Mouse (Mus musculus) stomach, embryonic 15.5 days (tissue): ENCODE measurements around the gene Capn11. TPM values are rescaled to one million over a fixed set of nuclear protein-coding genes. Genes with fewer than 3 reads are reported as not detected.

Experiments
- ATAC-seq: fragments of 200-750 bp; cut with Nextera tagmentation; 2 replicates; pipeline ENCODE4 v1.8.0; 2017; ENCODE audit warnings: low read depth, moderate number of reproducible peaks, moderate TSS enrichment; ENCODE audit not compliant: insufficient read depth, low FRiP score
- H3K27ac ChIP-seq: fragments of 300-500 bp; sonication (generic); 2 replicates; pipeline ENCODE4 v1.5.1; 2015; ENCODE audit warnings: mild to moderate bottlenecking, inconsistent platforms
- H3K27me3 ChIP-seq: fragments of 300-500 bp; sonication (generic); replicated peaks from 2 replicates; pipeline ENCODE4 v1.6.1; 2015; ENCODE audit warnings: inconsistent platforms
- H3K36me3 ChIP-seq: fragments of 300-500 bp; sonication (generic); 2 replicates; pipeline ENCODE4 v1.6.1; 2015; ENCODE audit warnings: inconsistent platforms
- H3K4me1 ChIP-seq: fragments of 300-500 bp; sonication (generic); 2 replicates; pipeline ENCODE4 v1.6.1; 2015; ENCODE audit warnings: inconsistent platforms
- H3K4me2 ChIP-seq: fragments of 300-500 bp; sonication (generic); 2 replicates; pipeline ENCODE4 v1.6.1; 2015; ENCODE audit warnings: mild to moderate bottlenecking, inconsistent platforms
- H3K4me3 ChIP-seq: fragments of 300-500 bp; sonication (generic); replicated peaks from 2 replicates; pipeline ENCODE4 v1.5.1; 2015; ENCODE audit warnings: inconsistent platforms
- H3K9ac ChIP-seq: fragments of 300-500 bp; sonication (generic); 2 replicates; pipeline ENCODE4 v1.6.1; 2015; ENCODE audit warnings: inconsistent platforms
- H3K9me3 ChIP-seq: fragments of 300-500 bp; sonication (generic); 2 replicates; pipeline ENCODE4 v1.6.1; 2016; ENCODE audit warnings: inconsistent platforms
- WGBS: fragments of 180-500 bp; shearing (Covaris S2); methylation state at CpG from one replicate; pipeline ENCODE4 v1.1.7; 2015; 5-methylcytosine and 5-hydroxymethylcytosine counted together
- polyA plus RNA-seq: library from polyadenylated mRNA; unstranded; fragments of >200 nt; fragmentation: Nextera tagmentation; extraction: Ambion mirVana; gene quantifications from 2 replicates; pipeline ENCODE4 v1.2.1, GENCODE M21; 2015

Gene Capn11
- polyA plus RNA-seq, 1 experiment from 2014 or later = 0.26 TPM

DNA sequence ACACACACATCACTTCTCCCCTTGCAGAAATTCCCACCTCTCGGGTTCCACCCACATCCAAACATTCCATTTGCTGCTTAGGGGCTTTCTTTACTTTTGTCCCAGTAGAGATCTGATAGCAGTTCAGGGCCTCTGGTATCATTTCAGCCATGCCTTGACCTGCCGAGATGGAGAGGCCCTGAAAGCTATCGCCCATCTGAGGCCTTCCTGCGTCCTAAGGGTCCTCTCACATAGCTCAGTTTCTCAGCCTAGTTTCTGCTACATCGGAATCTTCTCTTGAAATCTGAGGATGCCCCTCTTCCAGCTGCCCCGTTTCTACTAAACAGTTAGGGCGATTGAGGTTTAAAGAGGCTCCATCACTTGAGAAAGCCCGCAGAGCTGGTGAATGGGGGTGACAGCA, 64.9 kb downstream of the Capn11 start:
- H3K27me3 ChIP-seq = no peaks in the 10 kb centered on the region
- H3K9me3 ChIP-seq = no peaks in the 10 kb centered on the region
- H3K27ac ChIP-seq = no peak overlapping the region
- WGBS = 42% methylated on average over 8 of the region's 8 CpGs
- H3K36me3 ChIP-seq = peaks cover 2% of the 10 kb centered on the region; the same call in 1 of the 2 replicates
- H3K9ac ChIP-seq = no peak overlapping the region
- peak overlapping the region; percentile 62 for H3K4me3 ChIP-seq
- H3K4me2 ChIP-seq = peak overlapping the region; percentile 100
- H3K4me1 ChIP-seq = peaks cover 59% of the 10 kb centered on the region
- ATAC-seq = no peak

DNA sequence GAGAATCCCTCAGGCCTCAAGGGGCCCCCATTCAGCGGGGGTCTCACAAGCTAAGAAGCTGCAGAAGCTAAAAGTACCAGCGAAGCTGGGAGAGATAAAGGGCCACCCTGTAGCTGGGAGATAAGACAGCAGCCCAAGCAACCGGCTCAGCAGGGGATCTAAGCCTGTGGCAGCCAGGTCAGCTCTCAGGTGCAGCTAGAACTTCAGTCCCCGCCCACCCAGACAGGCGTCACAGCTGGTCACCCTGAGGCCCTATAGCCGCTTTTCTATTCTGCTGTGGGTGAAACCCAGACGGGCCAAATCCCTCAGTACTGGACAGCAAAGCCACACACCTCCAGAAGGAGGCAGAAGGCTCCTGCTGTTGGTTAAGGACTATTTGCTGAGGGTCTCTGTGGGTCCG, 65.6 kb downstream of the Capn11 start:
- Histone ChIP-seq H3K27ac (no peak overlapping the region), H3K36me3 (peaks cover 6% of the 10 kb centered on the region; the same call in 1 of the 2 replicates), H3K27me3 (no peaks in the 10 kb centered on the region), H3K9me3 (no peaks in the 10 kb centered on the region), H3K4me1 (peaks cover 57% of the 10 kb centered on the region), H3K4me3 (0 out of 2 replicates have a peak overlapping the region, but pooled peaks have one; percentile 62), H3K9ac (no peak overlapping the region), H3K4me2 (peak overlapping the region; percentile 100)
- peak; percentile 54; the same call in 1 of the 2 replicates for ATAC-seq
- WGBS = 33% methylated on average over 8 of the region's 8 CpGs

DNA sequence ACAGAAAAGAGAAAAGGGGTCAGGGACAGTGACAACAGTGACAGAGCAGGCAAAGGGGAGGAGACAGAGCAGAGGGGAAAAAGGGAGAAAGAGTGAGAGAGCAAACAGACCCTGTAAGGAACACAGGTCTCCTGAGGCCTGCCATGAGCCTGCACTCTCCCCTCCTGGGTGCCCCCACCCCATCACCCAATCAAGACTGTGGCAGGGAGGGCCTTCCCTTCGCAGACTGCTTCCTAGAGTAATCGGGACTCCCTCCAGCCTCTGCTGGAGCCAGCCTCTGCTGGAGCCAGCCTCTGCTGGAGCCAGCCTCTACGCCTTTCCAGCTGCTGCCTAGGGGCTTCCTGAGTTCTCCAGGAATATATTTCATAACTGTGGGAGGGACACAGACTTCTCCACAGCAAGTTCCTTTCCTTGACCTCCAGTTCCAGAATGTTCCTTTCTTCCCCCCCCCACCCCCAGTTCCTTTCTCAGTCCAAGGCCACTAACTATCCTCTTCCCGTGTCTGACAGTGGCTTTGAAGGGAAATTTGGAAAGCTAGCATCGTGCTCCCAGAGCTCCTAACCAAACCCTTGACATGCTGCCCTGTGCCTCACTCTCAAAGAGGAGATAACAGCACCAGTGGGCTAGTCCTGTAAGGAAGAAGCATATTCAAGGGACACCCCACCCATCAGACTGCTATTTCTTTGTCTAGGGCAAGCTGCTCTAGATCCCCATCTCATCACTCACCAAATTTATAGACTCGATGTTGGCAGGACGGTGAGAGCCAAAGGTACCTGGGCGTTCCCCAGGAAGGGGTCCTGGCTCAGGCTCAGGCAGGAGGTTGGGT, 66.3 kb downstream of the Capn11 start:
- peaks cover 6% of the 10 kb centered on the region; the same call in 1 of the 2 replicates for H3K36me3 ChIP-seq
- ATAC-seq = no peak
- H3K27me3 ChIP-seq = no peaks in the 10 kb centered on the region
- WGBS = 42% methylated on average over 8 of the region's 8 CpGs
- H3K9ac ChIP-seq = no peak overlapping the region
- peak overlapping the region; percentile 31; the same call in 1 of the 2 replicates for H3K27ac ChIP-seq
- H3K4me2 ChIP-seq = peak overlapping the region; percentile 100
- no peaks in the 10 kb centered on the region for H3K9me3 ChIP-seq
- H3K4me1 ChIP-seq = peaks cover 57% of the 10 kb centered on the region
- H3K4me3 ChIP-seq = 0 out of 2 replicates have a peak overlapping the region, but pooled peaks have one; percentile 3

DNA sequence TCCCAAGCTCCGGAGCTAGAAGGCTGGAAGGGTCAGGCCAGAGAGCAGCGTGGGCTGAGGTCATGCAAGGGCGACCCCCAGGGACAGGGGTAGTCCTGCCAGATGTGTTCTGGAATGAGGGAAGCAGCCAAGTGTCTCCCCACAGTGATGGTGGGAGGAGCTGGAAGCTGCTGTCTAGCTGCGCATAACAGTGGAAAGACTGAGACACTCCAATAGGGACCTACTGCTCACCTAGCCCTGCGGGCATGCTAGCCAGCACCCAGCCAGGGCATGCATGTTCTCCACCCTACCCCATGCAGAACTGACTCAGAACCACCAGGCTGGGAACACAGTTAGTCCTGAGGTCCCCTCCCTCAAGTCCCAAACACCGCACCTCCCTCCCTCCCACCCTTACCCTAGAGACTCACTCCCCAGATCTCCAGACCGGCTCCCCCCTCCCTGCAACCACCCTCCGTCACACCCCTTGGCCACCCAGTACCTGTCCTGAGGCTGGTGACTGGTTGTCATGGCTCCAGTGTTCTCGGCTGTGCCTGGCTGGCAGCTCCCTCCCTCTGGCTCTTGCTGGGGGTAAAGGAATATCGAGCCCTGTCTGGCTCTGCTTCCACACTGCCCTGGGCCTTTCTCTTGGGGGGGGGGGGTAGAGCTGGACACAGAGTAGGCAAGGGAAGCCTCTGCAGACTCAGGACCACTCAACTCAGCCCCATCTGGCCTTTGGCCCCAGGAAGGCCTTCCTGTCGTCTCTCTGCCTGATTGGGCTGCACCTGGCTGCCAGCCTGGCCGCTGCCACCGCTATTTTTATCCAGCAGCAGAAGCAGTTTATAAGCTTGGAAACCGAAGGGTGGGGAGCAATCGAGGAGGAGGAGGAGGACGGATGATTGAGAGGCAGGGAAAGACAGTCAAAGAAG, 67.2 kb downstream of the Capn11 start:
- H3K27ac ChIP-seq = peak overlapping the region; percentile 31; the same call in 1 of the 2 replicates
- 51% methylated on average over 16 of the region's 16 CpGs for WGBS
- H3K4me2 ChIP-seq = peak overlapping the region; percentile 100
- H3K4me3 ChIP-seq = no peak overlapping the region
- no peaks in the 10 kb centered on the region for H3K27me3 ChIP-seq
- H3K9ac ChIP-seq = no peak overlapping the region
- H3K36me3 ChIP-seq = peaks cover 12% of the 10 kb centered on the region; the same call in 1 of the 2 replicates
- no peaks in the 10 kb centered on the region for H3K9me3 ChIP-seq
- ATAC-seq = no peak
- H3K4me1 ChIP-seq = peaks cover 54% of the 10 kb centered on the region

DNA sequence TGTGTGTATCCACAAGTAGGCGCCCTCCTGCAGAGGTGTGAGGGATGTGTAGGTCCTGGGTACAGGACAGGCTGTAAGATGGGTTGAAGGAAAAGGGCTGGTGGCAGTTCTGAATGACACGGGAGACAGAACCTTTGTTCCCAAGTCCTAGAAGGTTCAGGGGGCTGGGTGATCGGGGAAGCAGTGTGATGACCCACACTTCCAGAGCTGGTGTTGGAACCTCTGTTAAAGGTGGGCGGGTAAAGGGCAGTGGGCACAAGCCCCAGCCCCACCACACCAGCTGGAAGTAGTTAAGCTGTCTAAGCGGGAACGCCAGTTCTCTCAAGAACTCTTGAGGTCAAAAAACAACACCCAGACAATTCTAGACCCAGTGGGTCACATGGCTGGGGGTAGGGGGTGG, 68.7 kb downstream of the Capn11 start:
- H3K9me3 ChIP-seq = no peaks in the 10 kb centered on the region
- no peak overlapping the region for H3K27ac ChIP-seq
- no peak overlapping the region for H3K4me3 ChIP-seq
- peaks cover 14% of the 10 kb centered on the region; the same call in 1 of the 2 replicates for H3K36me3 ChIP-seq
- H3K9ac ChIP-seq = no peak overlapping the region
- no peak overlapping the region for H3K4me2 ChIP-seq
- no peak for ATAC-seq
- peaks cover 46% of the 10 kb centered on the region for H3K4me1 ChIP-seq
- WGBS = 76% methylated on average over 6 of the region's 6 CpGs
- no peaks in the 10 kb centered on the region for H3K27me3 ChIP-seq

DNA sequence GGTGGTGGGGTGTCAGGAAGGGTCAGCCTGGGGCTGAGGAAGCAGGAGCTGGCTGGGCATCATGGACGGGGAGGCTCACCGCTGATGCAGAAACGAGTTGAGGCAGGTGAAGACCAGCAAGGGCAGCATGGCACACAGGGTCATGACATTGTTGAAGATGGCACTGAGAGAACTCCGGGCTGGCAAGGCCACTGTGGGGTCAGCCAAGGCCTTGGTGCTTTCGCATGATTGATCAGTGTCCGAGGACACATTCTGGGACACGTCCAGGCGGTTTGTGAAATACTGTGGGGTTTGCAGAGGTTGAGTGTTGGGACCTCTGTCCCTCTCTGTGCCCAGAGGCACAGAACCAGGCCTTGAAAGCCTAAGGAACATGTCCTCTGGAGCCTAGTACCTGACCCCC, 69.3 kb downstream of the Capn11 start:
- no peak overlapping the region for H3K4me3 ChIP-seq
- no peak overlapping the region for H3K9ac ChIP-seq
- WGBS = 92% methylated on average over 8 of the region's 8 CpGs
- peaks cover 46% of the 10 kb centered on the region for H3K4me1 ChIP-seq
- peaks cover 14% of the 10 kb centered on the region; the same call in 1 of the 2 replicates for H3K36me3 ChIP-seq
- no peak overlapping the region for H3K27ac ChIP-seq
- H3K27me3 ChIP-seq = no peaks in the 10 kb centered on the region
- H3K4me2 ChIP-seq = no peak overlapping the region
- no peak for ATAC-seq
- H3K9me3 ChIP-seq = no peaks in the 10 kb centered on the region

DNA sequence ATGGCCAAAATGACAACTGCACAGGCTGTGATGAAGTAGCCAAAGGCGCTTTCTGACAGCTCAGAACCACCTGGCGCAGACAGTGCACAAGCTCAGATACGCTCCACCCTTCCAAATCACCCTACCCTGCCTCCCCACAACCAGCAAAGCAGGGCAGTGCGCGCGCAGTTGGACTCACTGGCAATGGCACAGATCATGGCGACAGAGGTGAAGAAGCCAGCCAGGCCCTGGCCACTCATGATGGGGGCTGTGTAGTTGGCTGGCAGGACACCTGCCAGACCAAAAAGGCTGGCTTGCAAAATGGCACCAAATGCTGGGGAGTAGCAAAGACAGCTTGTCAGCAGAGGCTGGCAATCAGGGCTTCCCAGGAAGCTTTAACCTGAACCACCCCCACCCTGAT, 69.9 kb downstream of the Capn11 start:
- Histone ChIP-seq H3K4me3 (no peak overlapping the region), H3K27ac (no peak overlapping the region), H3K4me2 (no peak overlapping the region), H3K36me3 (peaks cover 14% of the 10 kb centered on the region; the same call in 1 of the 2 replicates), H3K4me1 (peaks cover 46% of the 10 kb centered on the region), H3K9me3 (no peaks in the 10 kb centered on the region), H3K27me3 (no peaks in the 10 kb centered on the region), H3K9ac (no peak overlapping the region)
- ATAC-seq = no peak
- WGBS = 95% methylated on average over 7 of the region's 7 CpGs

DNA sequence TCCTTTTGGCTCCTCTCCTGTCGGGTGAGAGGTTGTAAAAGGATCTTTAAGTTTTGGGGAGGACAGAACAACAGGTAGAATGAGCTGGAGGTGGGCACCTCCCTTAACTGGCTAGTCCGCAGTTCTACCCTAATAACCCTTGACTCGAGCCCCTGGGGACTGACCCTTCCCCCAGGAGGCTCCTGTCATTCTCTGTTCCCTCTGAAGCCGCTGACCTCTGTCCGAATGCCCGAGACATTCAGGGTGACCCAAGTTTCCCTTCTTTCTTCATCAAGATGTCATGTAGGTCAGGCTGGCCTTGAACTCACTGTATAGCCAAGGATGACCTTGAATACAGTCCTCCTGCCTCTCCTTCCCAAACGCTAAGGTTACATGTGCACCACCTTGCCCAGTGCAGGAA, 70.8 kb downstream of the Capn11 start:
- ATAC-seq = no peak
- Histone ChIP-seq H3K36me3 (peaks cover 14% of the 10 kb centered on the region; the same call in 1 of the 2 replicates), H3K27ac (no peak overlapping the region), H3K27me3 (no peaks in the 10 kb centered on the region), H3K4me1 (peaks cover 40% of the 10 kb centered on the region), H3K4me3 (no peak overlapping the region), H3K4me2 (no peak overlapping the region), H3K9me3 (no peaks in the 10 kb centered on the region), H3K9ac (no peak overlapping the region)
- 90% methylated on average over 7 of the region's 7 CpGs for WGBS

DNA sequence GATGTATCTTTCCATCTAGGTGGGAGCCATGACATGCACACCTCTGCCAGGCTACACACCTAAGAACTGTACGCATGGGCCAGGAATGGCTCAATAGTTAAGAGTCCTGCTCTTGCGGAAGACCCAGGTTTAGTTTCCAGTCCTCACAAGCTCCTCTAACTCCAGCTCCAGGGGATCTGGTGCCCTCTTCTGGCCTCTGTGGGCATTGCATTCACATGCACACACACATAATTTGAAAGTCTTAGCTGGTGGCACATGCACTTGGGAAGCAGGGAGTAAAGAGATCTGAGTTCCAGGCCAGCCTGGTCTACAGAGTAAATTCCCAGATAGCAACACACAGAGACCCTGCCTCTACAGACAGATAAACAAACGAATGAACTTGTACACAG, 72.7 kb downstream of the Capn11 start:
- H3K27ac ChIP-seq = no peak overlapping the region
- no peak overlapping the region for H3K4me3 ChIP-seq
- H3K27me3 ChIP-seq = no peaks in the 10 kb centered on the region
- no peaks in the 10 kb centered on the region for H3K9me3 ChIP-seq
- no peak overlapping the region for H3K9ac ChIP-seq
- WGBS = over 99% methylated on average over 3 of the region's 3 CpGs
- peaks cover 26% of the 10 kb centered on the region for H3K4me1 ChIP-seq
- no peak overlapping the region for H3K4me2 ChIP-seq
- H3K36me3 ChIP-seq = peaks cover 14% of the 10 kb centered on the region; the same call in 1 of the 2 replicates
- no peak for ATAC-seq

DNA sequence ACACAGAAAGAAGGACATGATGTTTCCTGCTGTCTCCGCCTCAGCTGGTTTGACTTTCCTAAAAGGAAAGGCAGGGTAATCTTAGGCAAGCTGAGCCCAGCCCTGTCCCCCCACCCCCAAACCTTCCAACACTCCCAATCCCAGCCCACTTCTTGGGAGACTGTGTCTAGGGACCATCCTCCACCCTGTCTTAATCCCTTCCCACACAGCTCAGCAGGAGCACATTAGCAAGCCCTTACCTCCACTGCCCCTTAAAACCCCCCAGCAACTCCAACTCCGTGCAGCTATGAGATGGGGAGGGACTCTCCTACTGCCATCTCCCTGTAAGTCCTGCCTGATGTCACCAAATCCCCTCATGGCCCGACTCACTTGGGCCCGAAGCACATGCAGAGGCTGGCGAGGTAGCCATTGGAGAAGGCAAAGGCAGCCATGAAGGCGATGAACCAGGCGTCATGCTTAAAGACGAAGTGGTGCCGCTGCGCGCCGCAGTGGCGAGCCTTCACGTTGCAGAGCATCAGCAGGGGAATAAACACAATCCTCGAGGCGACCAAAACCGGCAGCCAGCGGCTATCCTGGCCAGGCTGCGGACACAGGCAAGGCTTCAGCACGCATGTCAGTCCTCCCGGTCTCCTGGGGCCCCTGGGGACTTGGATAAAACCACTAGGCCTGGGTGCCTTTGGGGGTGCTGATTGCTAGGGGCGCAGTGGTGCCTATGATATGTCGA, 73.2 kb downstream of the Capn11 start:
- Histone ChIP-seq H3K36me3 (peaks cover 14% of the 10 kb centered on the region; the same call in 1 of the 2 replicates), H3K9me3 (no peaks in the 10 kb centered on the region), H3K9ac (no peak overlapping the region), H3K4me1 (peaks cover 31% of the 10 kb centered on the region), H3K27me3 (no peaks in the 10 kb centered on the region), H3K4me2 (no peak overlapping the region), H3K4me3 (no peak overlapping the region), H3K27ac (peak overlapping the region; percentile 84)
- ATAC-seq = no peak
- 74% methylated on average over 23 of the region's 23 CpGs for WGBS

DNA sequence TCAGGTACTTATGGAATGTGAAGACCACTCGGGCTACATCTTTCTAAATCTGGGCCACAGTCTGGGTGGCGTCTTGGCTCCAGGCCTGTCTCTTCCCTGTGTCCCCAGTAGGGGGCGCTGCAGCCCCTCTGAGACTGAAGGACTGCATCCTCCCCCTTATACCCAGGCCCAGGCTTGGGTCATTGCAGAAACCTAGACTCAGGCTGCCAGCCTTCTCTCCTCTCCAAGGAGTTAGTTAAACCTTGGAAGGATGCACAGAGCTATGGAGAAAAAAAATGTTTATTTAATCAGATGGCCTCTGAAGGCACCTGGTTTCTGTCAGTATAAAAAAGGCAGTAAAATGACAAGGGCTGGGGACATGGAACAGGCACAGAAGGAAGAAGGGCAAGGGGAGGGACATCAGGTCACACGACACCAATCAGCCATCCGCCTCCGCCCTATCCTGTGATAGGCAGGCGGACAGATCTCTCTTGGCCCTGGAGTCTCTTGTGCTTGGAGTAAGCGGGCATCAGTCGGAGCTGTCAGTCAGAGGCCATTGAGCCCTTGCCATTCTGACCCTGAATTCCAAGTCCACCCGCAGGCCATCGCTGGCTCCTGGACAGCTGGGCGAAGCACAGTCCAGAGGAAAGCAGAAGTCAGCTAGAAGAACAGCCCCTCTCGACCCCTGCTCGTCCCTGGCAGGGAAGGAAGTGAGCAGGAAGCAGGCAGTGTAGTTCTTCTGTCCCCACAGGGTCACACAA, 74.0 kb downstream of the Capn11 start:
- Histone ChIP-seq H3K4me3 (no peak overlapping the region), H3K27ac (peak overlapping the region; percentile 84), H3K36me3 (peaks cover 14% of the 10 kb centered on the region; the same call in 1 of the 2 replicates), H3K4me2 (peak overlapping the region; percentile 4; the same call in 1 of the 2 replicates), H3K4me1 (peaks cover 33% of the 10 kb centered on the region), H3K27me3 (no peaks in the 10 kb centered on the region), H3K9ac (no peak overlapping the region), H3K9me3 (no peaks in the 10 kb centered on the region)
- peak; percentile 36 for ATAC-seq
- WGBS = 33% methylated on average over 14 of the region's 14 CpGs
